Mouse (Mus musculus): ENCODE data around the gene Ctnnb1.

DNA sequence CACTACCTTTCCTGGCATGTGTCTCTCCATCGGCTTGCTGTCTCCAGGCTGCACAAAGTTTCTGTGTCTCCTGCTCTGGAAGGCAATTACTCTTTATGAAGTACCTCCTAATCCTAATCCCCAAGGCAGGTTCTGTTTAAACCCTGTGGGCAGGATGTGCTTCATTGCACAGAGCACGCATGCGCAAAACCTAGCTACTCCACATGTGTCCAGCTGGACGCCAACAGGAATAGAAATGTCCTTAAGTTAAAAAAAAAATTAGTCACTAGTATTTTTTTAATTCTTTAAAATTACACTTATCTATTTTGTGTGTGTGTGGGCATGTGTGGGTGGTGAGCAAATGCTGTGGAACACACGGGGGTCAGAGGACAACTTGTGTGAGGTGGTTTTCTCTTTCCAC is 10.8 kb upstream of the Ctnnb1 start:
- TF ChIP-seq CTCF (IDR thresholded peaks at IDR 0.05; ENCODE audit: low read depth, low read length) (no peak), POLR2A (IDR thresholded peaks at IDR 0.05; ENCODE audit: borderline replicate concordance, low read depth, low read length) (no peak)

Data from bone marrow macrophage, adult 2 months (primary cell).